Mouse (Mus musculus) granulocyte monocyte progenitor cell, adult 5-6 weeks (primary cell): ENCODE measurements around the gene Gnaq. TPM values are rescaled to one million over a fixed set of nuclear protein-coding genes. Genes with fewer than 3 reads are reported as not detected.
A peak's percentile ranks its signal among the peaks of the same experiment; 100 is the strongest.

ENCODE experiments used
- ATAC-seq: replicated peaks from 2 replicates; pipeline ENCODE4 v1.8.0; 2016; ENCODE audit warnings: mild to moderate bottlenecking, moderate TSS enrichment, inconsistent platforms; ENCODE audit not compliant: poor library complexity, severe bottlenecking
- total RNA-seq, 2 experiments: library from RNA; stranded (forward) in 1 of 2; stranded (reverse) in 1 of 2; fragments of 200-712, 200-1000 nt in 1 of 2; fragments of >200 nt in 1 of 2; fragmentation: Nextera tagmentation in 1 of 2; gene quantifications; 2 replicates each; pipeline ENCODE4 v1.2.3; 2014 to 2017

Gnaq gene
- total RNA-seq, 2 experiments from 2014 or later = 12.3 to 21.2 TPM

GRCm38 (mm10) chr19:16251819-16252218 is 119.2 kb downstream of the Gnaq start:
- no peak for ATAC-seq

DNA sequence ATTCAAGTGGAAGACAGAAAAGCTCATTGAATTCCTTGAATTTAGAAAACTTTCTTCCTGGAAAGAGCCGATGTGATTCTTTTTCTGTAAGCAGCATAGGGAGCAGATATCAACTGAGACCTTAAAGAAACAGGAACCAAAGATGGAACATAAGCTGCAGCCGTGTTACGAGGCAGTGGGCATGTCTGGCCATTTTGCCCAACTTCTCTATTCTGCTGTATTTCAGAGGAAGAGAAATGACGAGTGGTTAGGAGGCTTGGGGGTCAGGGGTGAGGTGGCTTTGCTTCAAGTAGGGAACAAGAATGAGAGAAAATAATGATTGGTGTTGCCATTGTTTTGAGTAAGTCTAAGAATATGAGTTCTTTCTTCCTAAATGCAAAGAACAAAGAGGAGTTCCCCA is 120.1 kb downstream of the Gnaq start:
- peak; percentile 94 for ATAC-seq

- ATAC-seq = no peak
Observed at GRCm38 (mm10) chr19:16254881-16255280, 122.2 kb downstream of the Gnaq start.

GRCm38 (mm10) chr19:16255294-16255693 is 122.7 kb downstream of the Gnaq start:
- ATAC-seq = no peak

GRCm38 (mm10) chr19:16258766-16259355 is 126.2 kb downstream of the Gnaq start:
- ATAC-seq = no peak

- no peak; the same call in 1 of the 2 replicates for ATAC-seq
Observed at GRCm38 (mm10) chr19:16259786-16260434, 127.3 kb downstream of the Gnaq start.

DNA sequence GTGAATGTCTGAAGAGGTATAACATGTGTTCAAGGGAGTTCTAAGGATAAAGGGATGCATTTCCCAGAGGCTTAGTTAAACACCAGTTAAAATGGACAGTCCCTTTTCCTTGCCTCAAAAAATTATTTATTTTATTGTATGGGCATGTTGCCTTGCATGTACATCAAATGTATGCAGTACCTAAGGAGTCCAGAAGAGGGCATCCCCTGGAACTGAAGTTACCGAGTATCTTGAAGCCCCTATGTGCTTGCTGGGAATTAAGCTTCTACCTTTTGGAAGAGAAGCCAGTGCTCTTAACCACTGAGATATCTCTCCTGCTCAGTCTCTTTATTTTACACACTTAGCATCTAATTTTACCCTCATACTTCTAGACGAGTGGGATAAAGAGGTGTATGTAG is 127.8 kb downstream of the Gnaq start:
- ATAC-seq = peak; percentile 44; the same call in 1 of the 2 replicates

DNA sequence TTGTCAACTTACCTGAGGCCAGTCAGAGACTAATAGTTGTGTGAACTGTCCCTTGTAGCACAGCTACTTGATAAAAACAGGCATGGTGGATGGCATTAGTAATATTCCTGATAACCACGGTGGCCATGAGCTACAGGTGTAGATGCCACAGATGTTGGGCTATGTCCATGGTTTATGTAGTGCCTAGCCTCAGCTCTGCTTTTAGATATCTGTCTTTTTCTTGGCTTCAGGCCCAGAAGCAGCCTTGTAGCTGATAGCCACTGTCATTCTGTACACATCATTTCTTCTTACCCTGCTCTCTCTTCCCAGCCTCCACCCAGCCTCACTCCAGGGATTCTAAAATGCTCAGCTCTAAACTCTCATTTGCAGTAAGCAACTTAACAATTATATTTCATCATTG is 128.3 kb downstream of the Gnaq start:
- no peak for ATAC-seq

DNA sequence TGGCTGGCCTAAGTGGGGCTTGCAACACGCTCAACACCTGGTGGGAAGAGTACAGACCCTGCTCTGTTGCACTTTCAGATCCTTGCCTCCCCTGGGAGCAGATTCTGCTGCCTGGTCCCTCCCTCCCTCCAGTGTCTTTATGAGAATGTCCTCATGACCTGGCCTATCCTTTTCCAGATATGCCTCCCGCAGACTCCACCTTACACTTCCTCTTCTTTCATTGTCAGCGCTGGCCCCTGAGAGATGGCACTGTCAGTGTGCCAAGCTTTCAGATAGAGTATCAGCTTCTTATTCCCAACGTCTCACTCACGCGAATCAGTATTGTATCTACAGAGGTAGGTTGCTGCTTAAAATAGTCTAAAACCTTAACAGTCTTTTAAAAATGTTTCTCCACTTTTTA is 129.0 kb downstream of the Gnaq start:
- peak; percentile 27; the same call in 1 of the 2 replicates for ATAC-seq

DNA sequence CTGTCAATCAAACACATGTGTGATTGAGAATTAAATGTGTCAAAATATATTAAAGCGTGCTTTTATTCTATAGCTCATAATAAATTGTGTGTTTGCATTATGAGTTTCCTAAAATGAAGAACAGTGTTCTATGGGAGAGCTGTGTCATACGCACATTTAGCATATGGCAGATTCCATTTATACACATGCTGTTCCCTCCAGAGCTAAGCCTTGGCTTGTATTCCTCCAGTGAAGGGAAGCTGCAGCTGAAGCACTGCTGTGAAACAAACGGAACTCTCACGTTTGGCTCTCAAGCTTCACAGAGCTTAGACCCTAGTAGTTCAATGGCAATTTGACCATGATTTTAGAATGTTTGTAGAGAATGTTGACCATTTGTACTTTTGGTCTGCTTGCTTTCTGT is 129.7 kb downstream of the Gnaq start:
- no peak for ATAC-seq

DNA sequence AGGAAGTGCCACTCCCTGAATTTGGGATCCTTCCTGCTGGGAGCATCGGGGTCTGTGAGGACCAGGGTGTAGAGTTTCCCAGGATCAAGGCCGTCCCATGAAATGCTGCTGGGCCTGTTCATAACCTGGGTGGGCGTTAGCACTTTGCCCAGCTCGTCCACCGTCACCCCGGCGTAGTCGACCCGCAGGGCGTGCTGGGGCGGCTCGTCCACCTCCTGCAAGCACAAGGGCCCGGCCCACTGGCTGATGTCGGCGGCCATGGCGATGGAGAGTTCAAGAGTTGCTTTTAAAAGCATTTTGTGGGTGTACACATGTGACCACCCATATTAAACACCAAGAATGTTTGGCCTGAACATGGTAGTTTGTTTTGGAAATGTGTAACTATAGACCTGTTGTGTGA is 134.7 kb downstream of the Gnaq start:
- ATAC-seq = peak; percentile 63

GRCm38 (mm10) chr19:16270236-16270635 is 137.6 kb downstream of the Gnaq start:
- ATAC-seq = no peak

DNA sequence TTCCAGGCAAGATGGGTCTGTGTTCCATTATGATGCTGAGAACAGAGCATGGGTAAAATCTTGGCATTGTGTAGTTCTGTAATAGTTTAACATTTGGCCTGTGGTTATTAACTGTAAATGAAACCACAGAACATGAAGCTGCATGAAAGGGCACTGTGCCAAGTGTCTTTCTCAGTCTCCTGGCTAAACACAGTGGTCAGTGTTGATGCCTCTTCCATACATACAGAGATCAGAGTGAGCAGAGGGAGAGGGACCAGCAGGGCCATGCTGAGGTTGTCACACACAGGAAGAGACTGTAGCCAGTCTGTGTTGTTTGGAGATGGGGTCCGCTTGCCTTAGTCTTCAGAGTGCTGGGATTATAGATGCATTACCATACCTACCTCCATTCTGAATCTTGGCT is 138.4 kb downstream of the Gnaq start:
- no peak for ATAC-seq

- no peak for ATAC-seq
Observed at GRCm38 (mm10) chr19:16273021-16273420, 140.4 kb downstream of the Gnaq start.

GRCm38 (mm10) chr19:16280231-16280630 is 147.6 kb downstream of the Gnaq start:
- ATAC-seq = no peak

DNA sequence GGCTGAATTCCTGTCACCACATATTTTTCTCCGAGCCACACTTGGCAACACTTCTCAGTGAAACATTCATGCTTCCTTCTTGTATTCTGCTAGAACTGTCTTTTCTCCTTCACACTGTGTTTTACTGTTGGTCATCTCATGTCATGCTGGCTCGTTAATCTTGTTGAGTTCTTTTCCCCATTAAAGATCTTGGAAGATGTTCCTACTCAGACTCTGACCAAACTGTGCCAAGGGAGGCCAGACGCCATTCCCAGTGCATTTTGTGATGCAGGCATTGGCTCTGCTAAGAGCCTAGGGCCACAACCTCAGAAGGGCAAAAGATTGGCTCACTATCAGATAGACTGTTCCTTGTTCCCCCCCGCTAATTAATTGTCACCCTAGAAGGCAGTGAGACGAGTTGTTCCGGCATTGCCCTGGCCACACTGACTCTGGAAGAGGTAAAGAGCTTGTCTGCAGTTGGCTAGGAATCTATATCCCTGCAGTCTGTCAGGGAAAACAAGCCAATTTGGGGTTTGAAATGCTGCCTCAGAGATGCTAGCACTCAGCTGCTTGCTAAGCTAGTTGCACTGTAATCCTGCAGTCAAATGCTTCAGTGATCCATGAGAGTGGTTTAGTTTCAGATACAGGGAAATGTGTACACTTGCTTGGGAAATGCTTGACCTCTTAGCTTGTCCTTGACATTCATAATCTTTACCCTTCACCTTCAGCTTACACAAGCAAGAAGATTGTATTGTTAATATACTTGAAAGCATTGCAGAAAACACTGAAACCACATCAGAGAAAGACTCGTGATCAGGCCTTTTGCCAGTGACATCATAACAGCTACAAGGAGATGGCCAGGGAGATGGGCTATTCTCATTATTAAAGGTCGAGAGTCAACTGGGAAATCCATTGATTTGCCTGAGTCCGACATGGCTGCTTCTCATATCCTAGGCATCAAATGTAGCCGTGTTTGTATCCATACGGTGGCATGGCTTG is 152.7 kb downstream of the Gnaq start:
- ATAC-seq = no peak

DNA sequence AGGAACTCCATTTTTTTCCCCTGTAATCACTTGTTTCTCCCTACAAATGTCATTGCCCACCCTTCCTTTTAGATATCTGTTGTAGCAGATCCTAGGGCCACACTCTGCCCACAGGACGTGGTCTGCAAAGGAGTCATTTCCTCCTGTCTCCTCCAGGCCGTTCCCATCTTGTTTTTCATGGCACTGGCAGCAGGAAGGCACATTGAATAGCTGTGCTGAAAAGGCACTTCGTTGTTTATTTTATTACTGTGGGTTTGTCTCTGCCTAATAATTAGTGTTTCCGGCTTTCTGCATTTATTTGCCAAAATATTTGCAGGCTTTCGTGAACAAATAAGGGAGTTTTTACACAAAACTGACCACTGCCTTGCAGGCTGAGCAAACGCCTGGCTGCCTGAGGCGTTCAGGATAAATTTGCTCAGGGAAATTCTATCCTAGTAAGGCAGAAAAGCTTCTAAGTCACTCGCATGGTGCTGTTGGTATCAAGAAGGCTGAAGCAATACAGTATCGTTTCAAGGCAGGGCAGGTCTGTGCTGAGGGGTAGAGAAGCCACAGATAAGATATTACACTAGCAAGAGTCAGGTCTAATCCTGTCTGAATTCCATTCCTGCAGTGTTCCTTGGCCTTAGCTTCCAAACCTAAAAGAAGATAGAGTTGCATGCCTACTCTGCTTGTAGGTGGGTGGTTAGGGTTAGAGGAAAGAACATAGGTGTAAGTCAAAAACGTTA is 154.0 kb downstream of the Gnaq start:
- ATAC-seq = peak; percentile 22; the same call in 1 of the 2 replicates

GRCm38 (mm10) chr19:16287307-16287706 is 154.7 kb downstream of the Gnaq start:
- no peak for ATAC-seq

DNA sequence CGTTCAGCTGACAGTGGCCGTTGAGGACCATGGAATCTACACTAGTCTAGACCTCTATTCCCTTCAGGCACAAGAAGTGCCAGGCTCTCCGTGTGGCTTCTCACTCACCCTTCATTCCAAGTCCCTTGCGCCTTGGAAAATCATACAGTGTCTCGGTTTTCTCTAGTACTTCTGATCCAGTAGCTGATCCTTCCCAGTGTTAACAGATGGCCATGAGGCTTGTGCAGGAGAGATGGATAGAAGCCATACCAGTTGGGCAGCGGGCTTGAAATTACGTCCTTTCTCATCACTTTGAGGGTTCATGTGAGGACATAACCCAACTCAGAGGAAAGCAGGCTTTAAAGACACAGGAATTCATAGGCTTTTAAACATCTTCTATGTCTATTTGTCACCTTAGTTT is 155.3 kb downstream of the Gnaq start:
- ATAC-seq = no peak

DNA sequence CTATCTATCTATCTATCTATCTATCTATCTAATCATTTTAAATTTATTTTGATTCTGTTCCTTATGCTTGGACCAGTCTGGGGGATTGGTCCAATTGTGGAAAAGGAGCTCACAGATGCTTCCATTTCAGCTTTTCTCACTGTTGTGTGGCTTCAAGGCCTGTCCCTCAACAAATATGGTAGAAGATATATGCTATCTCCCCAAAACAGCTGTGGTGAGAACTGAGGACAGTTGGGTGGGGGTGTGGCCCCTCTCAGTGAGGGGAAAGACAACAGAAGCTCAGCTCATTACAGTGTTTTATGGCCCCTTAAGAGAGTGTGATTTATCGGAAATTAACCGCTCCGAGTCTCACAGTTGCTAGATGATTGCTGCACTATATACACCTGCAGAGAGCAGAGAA is 158.5 kb downstream of the Gnaq start:
- no peak for ATAC-seq
